Mouse (Mus musculus) spleen, adult 2 months (tissue): ENCODE measurements around the gene Klf11.

ENCODE experiments used
- CTCF ChIP-seq: fragments of 200-500 bp; IDR thresholded peaks from 2 replicates; pipeline ENCODE4 v1.5.1; 2011; ENCODE audit warnings: mild to moderate bottlenecking, inconsistent platforms; ENCODE audit not compliant: insufficient read depth, insufficient read length, insufficient replicate concordance; ENCODE audit errors: extremely low read depth
- POLR2A ChIP-seq: fragments of 200-500 bp; IDR thresholded peaks from 2 replicates; pipeline ENCODE4 v1.6.1; 2011; ENCODE audit warnings: low read depth, low read length, inconsistent platforms

DNA sequence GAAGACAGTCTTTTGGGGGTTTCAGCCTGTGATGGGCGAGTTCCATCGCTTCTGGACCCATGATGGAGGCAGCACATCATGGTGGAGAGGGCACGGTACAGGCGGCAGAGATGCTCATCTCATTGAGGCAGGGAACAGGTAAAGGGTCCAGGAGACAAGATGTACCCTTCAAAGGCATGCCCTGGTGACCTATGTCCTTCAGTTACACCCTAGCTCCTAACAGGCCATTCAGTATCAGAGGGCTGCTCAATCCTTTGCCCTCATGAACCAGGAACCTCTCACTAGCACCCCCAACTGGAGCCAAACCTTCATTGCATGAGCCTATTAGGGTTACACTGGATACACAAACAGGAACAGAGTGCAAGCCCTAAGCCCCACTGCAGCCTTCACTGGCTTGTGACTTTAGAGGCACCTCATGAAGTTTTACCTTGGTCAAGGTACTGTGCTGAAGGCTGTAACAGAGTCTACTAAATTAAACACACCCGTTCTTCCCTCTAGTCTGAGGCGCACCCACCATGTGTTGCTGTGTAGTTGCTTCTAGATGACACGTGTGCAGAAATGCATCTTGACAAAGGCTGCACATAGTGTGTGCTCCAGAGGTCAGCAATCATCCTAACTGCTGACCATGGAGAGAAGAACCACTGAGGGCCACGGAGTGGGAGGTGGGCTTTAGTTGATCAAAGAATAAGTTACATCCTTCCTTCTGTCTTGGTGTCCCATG is 46.6 kb downstream of the Klf11 start:
- TF ChIP-seq CTCF (no peak), POLR2A (no peak)
